Comparison of ENCODE assay signal across 9 mouse cellular contexts in genomic region chr6:97929466-97929865, GRCm38 (mm10).
DNase-seq lines count a peak whose midpoint lies in the region; ATAC-seq and TF ChIP-seq lines count a peak whose summit lies in the region.
"Had no signal": no experiment of that assay in that cellular context is flagged by ENCODE, and none has a peak within 500 bp of the region (broad histone marks: within the 10 kb centered on the region; RNA-seq: fewer than 3 reads in every experiment).

No protein-coding gene starts in this region.

- H3K27ac ChIP-seq in heart, embryonic 13.5 days (replicated peaks) = peak overlapping the region; percentile 96
- 0 out of 2 replicates have a peak overlapping the region, but pooled peaks have one; percentile 5 for H3K27ac ChIP-seq in kidney, embryonic 16.5 days (ENCODE audit: low read length)
- no peak overlapping the region for H3K27ac ChIP-seq in stomach, embryonic 14.5 days (ENCODE audit: low read length)
- no peak overlapping the region for H3K27ac ChIP-seq in hindbrain, embryonic 10.5 days

- WGBS in lung, adult 2 months = 32% methylated on average over 7 of the region's 7 CpGs
- 13% methylated on average over 7 of the region's 7 CpGs for whole genome bisulfite sequencing in heart, embryonic 13.5 days
- WGBS in kidney, embryonic 16.5 days = 70% methylated on average over 7 of the region's 7 CpGs
- WGBS in stomach, embryonic 14.5 days = 49% methylated on average over 7 of the region's 7 CpGs
- WGBS in hindbrain, embryonic 10.5 days = 84% methylated on average over 7 of the region's 7 CpGs

- TF ChIP-seq CTCF in lung, adult 2 months (IDR thresholded peaks at IDR 0.05; ENCODE audit: insufficient read depth, low read length) = no peak

- H3K4me2 ChIP-seq in heart, embryonic 13.5 days = peak overlapping the region; percentile 66
- no peak overlapping the region; the same call in 1 of the 2 replicates for H3K4me2 ChIP-seq in kidney, embryonic 16.5 days (replicated peaks; ENCODE audit: low read depth, low read length)
- H3K4me2 ChIP-seq in stomach, embryonic 14.5 days (replicated peaks; ENCODE audit: low read depth, low read length) = peak overlapping the region; percentile 18; the same call in 1 of the 2 replicates

- H3K36me3 ChIP-seq in heart, embryonic 13.5 days = peaks cover 5% of the 10 kb centered on the region; the same call in 1 of the 2 replicates
- H3K36me3 ChIP-seq in kidney, embryonic 16.5 days (ENCODE audit: insufficient read depth, low read length) = no peaks in the 10 kb centered on the region
- H3K36me3 ChIP-seq in stomach, embryonic 14.5 days (ENCODE audit: control insufficient read depth, insufficient read depth, low read length) = no peaks in the 10 kb centered on the region
- H3K36me3 ChIP-seq in hindbrain, embryonic 10.5 days = no peaks in the 10 kb centered on the region

- H3K9ac ChIP-seq in heart, embryonic 13.5 days = peak overlapping the region; percentile 83
- H3K9ac ChIP-seq in kidney, embryonic 16.5 days (replicated peaks; ENCODE audit: low read length) = no peak overlapping the region
- H3K9ac ChIP-seq in stomach, embryonic 14.5 days (replicated peaks; ENCODE audit: low read depth, low read length) = no peak overlapping the region

- H3K4me1 ChIP-seq in lung, adult 2 months (ENCODE audit: control insufficient read depth, insufficient read depth, low read length) = no peaks in the 10 kb centered on the region
- H3K4me1 ChIP-seq in heart, embryonic 13.5 days = peaks cover 37% of the 10 kb centered on the region
- H3K4me1 ChIP-seq in kidney, embryonic 16.5 days (ENCODE audit: insufficient read depth, low read length) = no peaks in the 10 kb centered on the region
- no peaks in the 10 kb centered on the region for H3K4me1 ChIP-seq in stomach, embryonic 14.5 days (ENCODE audit: control insufficient read depth, insufficient read depth, low read length)
- H3K4me1 ChIP-seq in hindbrain, embryonic 10.5 days (replicated peaks) = no peaks in the 10 kb centered on the region

- no peak for TF ChIP-seq POLR2A in lung, adult 2 months (IDR thresholded peaks at IDR 0.05; ENCODE audit: borderline replicate concordance, extremely low read depth, low read depth, low read length)

- H3K27me3 ChIP-seq in heart, embryonic 13.5 days (replicated peaks) = no peaks in the 10 kb centered on the region
- no peaks in the 10 kb centered on the region for H3K27me3 ChIP-seq in kidney, embryonic 16.5 days (ENCODE audit: insufficient read depth, low read length)
- H3K27me3 ChIP-seq in stomach, embryonic 14.5 days (ENCODE audit: control insufficient read depth, insufficient read depth, low read length) = no peaks in the 10 kb centered on the region
- no peaks in the 10 kb centered on the region for H3K27me3 ChIP-seq in hindbrain, embryonic 10.5 days (ENCODE audit: insufficient read depth, poor library complexity, severe bottlenecking)

- no peak overlapping the region for H3K4me3 ChIP-seq in lung, adult 2 months (replicated peaks; ENCODE audit: extremely low read depth, low read depth, low read length)
- peak overlapping the region; percentile 59 for H3K4me3 ChIP-seq in heart, embryonic 13.5 days
- 0 out of 2 replicates have a peak overlapping the region, but pooled peaks have one; percentile 8 for H3K4me3 ChIP-seq in kidney, embryonic 16.5 days (ENCODE audit: low read length)
- H3K4me3 ChIP-seq in stomach, embryonic 14.5 days (ENCODE audit: low read depth, low read length) = no peak overlapping the region
- no peak overlapping the region for H3K4me3 ChIP-seq in hindbrain, embryonic 10.5 days

- ATAC-seq in heart, embryonic 13.5 days (ENCODE audit: extremely low read depth, insufficient number of reproducible peaks, low FRiP score, low TSS enrichment) = peak; percentile 62; the same call in 1 of the 2 replicates
- 0 out of 2 replicates have a peak, but pooled peaks have one; percentile 46 for ATAC-seq in kidney, embryonic 16.5 days (ENCODE audit: low FRiP score, low TSS enrichment)
- peak; percentile 74; the same call in 1 of the 2 replicates for ATAC-seq in stomach, embryonic 14.5 days (ENCODE audit: insufficient number of reproducible peaks, insufficient read depth, low FRiP score, low read depth)
- ATAC-seq in activated CD4-positive, CD25-positive, alpha-beta regulatory T cell, adult 4 months = no peak
- ATAC-seq: midbrain, embryonic 16.5 days had no signal

- peak; percentile 17 to 48 for DNase-seq in lung, adult 18-20 months
- no peak for DNase-seq in lung, adult 2 months
- DNase-seq in yolk sac, embryonic 10.5 days (ENCODE audit: low spot score) = no peak
- no peak for DNase-seq in hindbrain, embryonic 10.5 days (ENCODE audit: low spot score)

- no peaks in the 10 kb centered on the region for H3K9me3 ChIP-seq in heart, embryonic 13.5 days
- H3K9me3 ChIP-seq in kidney, embryonic 16.5 days (ENCODE audit: low read length) = no peaks in the 10 kb centered on the region
- H3K9me3 ChIP-seq in stomach, embryonic 14.5 days (ENCODE audit: control insufficient read depth, low read depth, low read length) = no peaks in the 10 kb centered on the region
- no peaks in the 10 kb centered on the region for H3K9me3 ChIP-seq in hindbrain, embryonic 10.5 days

Comparison
In these comparisons a context has a peak if more than half of its experiments do, and no peak if none do; other contexts are left out.
1. DNase-seq: peak in lung, adult 18-20 months (2 of 2); none in lung, adult 2 months (single experiment), yolk sac, embryonic 10.5 days (single experiment) and hindbrain, embryonic 10.5 days (single experiment).
2. H3K4me3 ChIP-seq: peak in heart, embryonic 13.5 days (single experiment) and kidney, embryonic 16.5 days (single experiment); none in lung, adult 2 months (single experiment), stomach, embryonic 14.5 days (single experiment) and hindbrain, embryonic 10.5 days (single experiment).
3. H3K27ac ChIP-seq: peak in heart, embryonic 13.5 days (single experiment) and kidney, embryonic 16.5 days (single experiment); none in stomach, embryonic 14.5 days (single experiment) and hindbrain, embryonic 10.5 days (single experiment).